Mouse (Mus musculus): ENCODE data around the gene Acat2. TPM values are rescaled to one million over a fixed set of nuclear protein-coding genes. Genes with fewer than 3 reads are reported as not detected.
"Not testable (repeated sequence)": the region's sequence is repeated elsewhere in the genome, so short reads cannot be mapped to it uniquely, and the experiment has no call there.

The Acat2 gene
- polyA plus RNA-seq, 1 experiment from 2014 or later: 405 TPM

DNA sequence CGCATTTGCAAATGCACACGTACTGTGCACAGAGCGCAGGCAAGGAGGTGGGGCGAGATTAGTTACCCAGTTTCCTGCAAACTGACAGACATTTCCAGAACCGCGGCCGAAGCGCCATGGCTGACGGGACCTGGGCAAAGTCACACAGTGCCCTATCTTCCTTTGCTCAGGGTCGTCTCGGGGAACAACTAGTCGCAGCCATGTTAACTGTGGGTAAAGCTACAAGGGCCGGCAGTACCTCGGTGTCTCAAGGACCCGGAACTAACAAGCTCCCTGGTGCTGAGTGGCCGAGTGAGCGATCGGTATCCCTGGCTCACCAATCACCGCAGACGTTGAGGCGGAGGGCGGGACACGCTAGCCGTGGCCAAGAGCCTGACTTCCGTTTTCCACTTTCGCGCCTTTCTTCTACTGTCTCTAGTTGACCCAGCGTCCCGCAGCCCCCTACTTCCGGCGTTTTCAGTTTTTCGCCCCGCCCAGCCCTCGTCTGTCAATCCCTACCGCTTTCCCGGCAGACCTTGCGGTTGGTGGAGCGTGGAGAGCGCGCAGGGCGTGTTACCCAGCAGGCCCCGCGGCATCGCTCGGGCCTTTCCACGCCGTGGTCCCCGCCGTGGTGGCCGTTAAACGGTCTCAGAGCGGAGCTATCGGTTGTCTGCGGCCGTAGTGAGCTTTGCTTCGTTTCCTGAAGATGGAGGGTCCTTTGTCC is 44.5 kb downstream of the Acat2 start, which contains the start of gene Mrpl18:
TSS of gene Mrpl18 (minus strand) at position 465 of the 703 bp plus-strand sequence.
- H3K9me3 ChIP-seq: no peaks in the 10 kb centered on the region
- H3K27me3 ChIP-seq (ENCODE audit: poor library complexity, severe bottlenecking): no peaks in the 10 kb centered on the region
- DNase-seq (ENCODE audit: extremely low spot score, low spot score): peak; percentile 100
- peak within 1 kb of the TSS; percentile 96 for H3K27ac ChIP-seq
- WGBS: under 1% methylated on average over 56 of the region's 56 CpGs
- H3K4me3 ChIP-seq: peak within 1 kb of the TSS; percentile 80
- peaks cover 74% of the 10 kb centered on the region for H3K36me3 ChIP-seq (replicated peaks)
- H3K4me1 ChIP-seq: peaks cover 17% of the 10 kb centered on the region

GRCm38 (mm10) chr17:12915488-12915880 is 45.1 kb downstream of the Acat2 start, which contains the start of gene Tcp1:
Gene Tcp1, plus strand, starts transcription at chr17:12915701.
- Histone ChIP-seq H3K4me1 (peaks cover 17% of the 10 kb centered on the region), H3K27ac (peak within 1 kb of the TSS; percentile 96), H3K36me3 (replicated peaks) (peaks cover 74% of the 10 kb centered on the region), H3K27me3 (ENCODE audit: poor library complexity, severe bottlenecking) (no peaks in the 10 kb centered on the region), H3K4me3 (peak within 1 kb of the TSS; percentile 80), H3K9me3 (no peaks in the 10 kb centered on the region)
- DNase-seq (ENCODE audit: extremely low spot score, low spot score): no peak
- 1% methylated on average over 18 of the region's 18 CpGs for WGBS

GRCm38 (mm10) chr17:12910391-12910790 is 50.2 kb downstream of the Acat2 start:
- no peaks in the 10 kb centered on the region for H3K9me3 ChIP-seq
- DNase-seq (ENCODE audit: extremely low spot score, low spot score): no peak
- H3K27ac ChIP-seq: no peak overlapping the region
- whole genome bisulfite sequencing: 93% methylated on average over 8 of the region's 8 CpGs
- H3K36me3 ChIP-seq (replicated peaks): peaks cover 68% of the 10 kb centered on the region
- no peak overlapping the region for H3K4me3 ChIP-seq
- no peaks in the 10 kb centered on the region for H3K27me3 ChIP-seq (ENCODE audit: poor library complexity, severe bottlenecking)
- H3K4me1 ChIP-seq: peaks cover 7% of the 10 kb centered on the region

DNA sequence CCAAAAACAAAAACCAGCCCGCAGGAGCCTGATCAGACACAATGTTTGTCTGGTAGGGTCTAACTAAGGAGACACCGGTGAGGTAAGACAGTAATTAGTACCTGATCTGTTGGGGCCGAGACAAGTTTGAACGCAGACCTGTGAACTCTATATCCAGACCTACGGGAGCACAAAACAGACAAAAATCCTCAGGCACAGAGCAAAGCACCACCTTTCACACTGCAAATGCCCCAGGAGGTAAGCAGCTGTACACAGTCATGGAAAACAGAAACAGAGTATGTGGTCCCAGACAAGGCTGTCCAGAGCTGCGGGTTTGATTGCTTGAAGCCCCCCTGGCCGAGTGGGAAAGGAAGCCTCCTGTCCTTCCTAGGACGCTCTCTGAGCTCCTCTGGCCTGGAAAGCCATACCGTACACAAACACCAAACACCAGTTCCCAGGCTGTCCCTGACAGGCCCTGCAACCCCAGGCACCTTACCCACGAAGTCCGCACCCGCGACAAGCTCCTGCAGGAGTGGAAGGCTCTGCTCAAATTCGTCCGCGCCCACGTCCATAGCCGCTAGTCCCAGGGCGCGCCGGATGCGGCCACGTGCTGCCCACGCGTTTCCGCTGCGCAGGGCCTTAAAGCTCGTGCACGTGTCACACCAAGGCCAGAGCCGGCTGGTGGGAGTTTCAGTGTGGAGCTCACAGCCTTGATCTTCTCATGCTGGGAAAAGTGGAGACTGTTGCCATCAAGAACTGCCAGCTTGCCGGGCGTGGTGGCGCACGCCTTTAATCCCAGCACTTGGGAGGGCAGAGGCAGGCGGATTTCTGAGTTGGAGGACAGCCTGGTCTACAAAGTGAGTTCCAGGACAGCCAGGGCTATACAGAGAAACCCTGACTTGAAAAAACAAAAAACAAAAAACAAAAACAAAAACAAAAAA is 50.9 kb downstream of the Acat2 start, which contains the start of gene Pnldc1:
TSS of gene Pnldc1 (minus strand) at position 870 of the 920 bp plus-strand sequence.
- 79% methylated on average over 35 of the region's 35 CpGs for WGBS
- Histone ChIP-seq H3K9me3 (no peaks in the 10 kb centered on the region), H3K27me3 (ENCODE audit: poor library complexity, severe bottlenecking) (no peaks in the 10 kb centered on the region), H3K4me3 (no peak within 1 kb of the TSS), H3K27ac (no peak within 1 kb of the TSS), H3K4me1 (no peaks in the 10 kb centered on the region), H3K36me3 (replicated peaks) (peaks cover 73% of the 10 kb centered on the region)
- DNase-seq (ENCODE audit: extremely low spot score, low spot score): no peak

- Histone ChIP-seq H3K9me3 (no peaks in the 10 kb centered on the region), H3K4me3 (no peak overlapping the region), H3K27ac (no peak overlapping the region), H3K36me3 (replicated peaks) (peaks cover 61% of the 10 kb centered on the region), H3K4me1 (peaks cover 13% of the 10 kb centered on the region), H3K27me3 (ENCODE audit: poor library complexity, severe bottlenecking) (no peaks in the 10 kb centered on the region)
- WGBS: 91% methylated on average over 9 of the region's 9 CpGs
- no peak for DNase-seq (ENCODE audit: extremely low spot score, low spot score)
These were observed 54.1 kb downstream of the Acat2 start for GRCm38 (mm10) chr17:12906436-12906835.

- no peak overlapping the region for H3K4me3 ChIP-seq
- H3K9me3 ChIP-seq: no peaks in the 10 kb centered on the region
- no peak for DNase-seq (ENCODE audit: extremely low spot score, low spot score)
- H3K4me1 ChIP-seq: peaks cover 13% of the 10 kb centered on the region
- peaks cover 61% of the 10 kb centered on the region for H3K36me3 ChIP-seq (replicated peaks)
- 90% methylated on average over 4 of the region's 4 CpGs for WGBS
- H3K27me3 ChIP-seq (ENCODE audit: poor library complexity, severe bottlenecking): no peaks in the 10 kb centered on the region
- H3K27ac ChIP-seq: no peak overlapping the region
These were observed 54.7 kb downstream of the Acat2 start for GRCm38 (mm10) chr17:12905810-12906209.

- H3K27ac ChIP-seq: no peak overlapping the region
- no peaks in the 10 kb centered on the region for H3K27me3 ChIP-seq (ENCODE audit: poor library complexity, severe bottlenecking)
- no peaks in the 10 kb centered on the region for H3K9me3 ChIP-seq
- WGBS: 77% methylated on average over 1 of the region's 1 CpGs
- no peak for DNase-seq (ENCODE audit: extremely low spot score, low spot score)
- H3K4me3 ChIP-seq: no peak overlapping the region
- H3K4me1 ChIP-seq: peaks cover 13% of the 10 kb centered on the region
- peaks cover 56% of the 10 kb centered on the region for H3K36me3 ChIP-seq (replicated peaks)
These were observed 56.2 kb downstream of the Acat2 start for GRCm38 (mm10) chr17:12904349-12904748.

DNA sequence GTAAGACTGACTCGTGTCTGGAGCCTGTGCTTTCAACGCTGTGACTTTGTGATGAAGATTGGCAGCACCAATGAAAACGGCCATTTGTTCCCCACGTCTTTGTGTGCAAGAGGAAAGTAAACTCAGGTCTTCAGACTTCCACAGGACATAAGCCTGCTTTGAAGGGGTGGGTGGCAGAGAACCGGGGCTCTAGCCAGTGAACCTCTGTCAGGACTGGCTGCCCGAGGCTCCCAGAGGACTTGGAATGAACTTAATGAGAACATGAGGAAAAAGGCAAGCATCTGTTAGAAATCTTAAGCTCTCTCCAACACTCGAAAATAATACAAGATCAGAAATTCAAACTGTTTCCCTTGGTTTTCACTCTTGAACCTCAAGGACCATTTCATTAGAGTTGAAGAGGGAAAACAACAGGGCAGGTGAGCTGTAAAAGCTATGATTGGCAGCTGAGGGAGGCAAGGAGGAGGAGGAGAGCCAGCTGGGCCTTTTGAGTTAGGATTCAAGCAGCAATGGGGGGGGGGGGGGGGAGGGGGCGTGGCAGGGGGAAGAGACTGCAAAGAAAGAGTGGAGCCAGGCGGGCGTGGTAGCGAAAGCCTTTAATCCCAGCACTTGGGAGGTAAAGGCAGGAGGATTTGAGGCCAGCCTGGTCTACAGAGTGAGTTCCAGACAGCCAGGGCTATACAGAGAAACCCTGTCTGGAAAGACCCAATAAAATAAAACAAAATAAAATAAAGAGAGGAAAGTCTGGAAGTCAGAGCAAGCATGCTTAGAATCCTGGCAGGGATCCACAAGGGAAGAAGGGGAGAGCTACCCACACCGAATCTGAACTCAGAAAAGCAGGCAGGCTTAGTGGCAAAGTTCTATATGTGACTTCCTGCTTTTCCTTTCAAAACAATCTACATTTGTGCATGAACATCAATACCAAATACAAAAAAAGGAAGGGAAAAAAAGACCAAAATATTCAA is 56.9 kb downstream of the Acat2 start:
- Histone ChIP-seq H3K27ac (peak overlapping the region; percentile 66), H3K4me1 (peaks cover 13% of the 10 kb centered on the region), H3K4me3 (no peak overlapping the region), H3K9me3 (no peaks in the 10 kb centered on the region), H3K27me3 (ENCODE audit: poor library complexity, severe bottlenecking) (no peaks in the 10 kb centered on the region), H3K36me3 (replicated peaks) (peaks cover 59% of the 10 kb centered on the region)
- 28% methylated on average over 11 of the region's 12 CpGs for WGBS
- peak; percentile 55 for DNase-seq (ENCODE audit: extremely low spot score, low spot score)

GRCm38 (mm10) chr17:12902291-12902690 is 58.3 kb downstream of the Acat2 start:
- Histone ChIP-seq H3K4me1 (peaks cover 18% of the 10 kb centered on the region), H3K9me3 (no peaks in the 10 kb centered on the region), H3K27me3 (ENCODE audit: poor library complexity, severe bottlenecking) (no peaks in the 10 kb centered on the region), H3K27ac (no peak overlapping the region), H3K4me3 (no peak overlapping the region), H3K36me3 (replicated peaks) (peaks cover 65% of the 10 kb centered on the region)
- no peak for DNase-seq (ENCODE audit: extremely low spot score, low spot score)
- 95% methylated on average over 6 of the region's 6 CpGs for WGBS

GRCm38 (mm10) chr17:12898607-12899006 is 61.9 kb downstream of the Acat2 start:
- not testable (repeated sequence) for H3K27me3 ChIP-seq (ENCODE audit: poor library complexity, severe bottlenecking); DNase-seq (ENCODE audit: extremely low spot score, low spot score); H3K9me3 ChIP-seq; H3K4me3 ChIP-seq
- H3K36me3 ChIP-seq (replicated peaks): peaks cover 56% of the 10 kb centered on the region
- peaks cover 13% of the 10 kb centered on the region for H3K4me1 ChIP-seq
- H3K27ac ChIP-seq: peak overlapping the region; percentile 71; the same call in 1 of the 2 replicates
- 51% methylated on average over 2 of the region's 2 CpGs for WGBS

GRCm38 (mm10) chr17:12897674-12898073 is 62.9 kb downstream of the Acat2 start:
- Histone ChIP-seq H3K36me3 (replicated peaks) (peaks cover 52% of the 10 kb centered on the region), H3K27me3 (ENCODE audit: poor library complexity, severe bottlenecking) (no peaks in the 10 kb centered on the region), H3K9me3 (no peaks in the 10 kb centered on the region), H3K4me1 (peaks cover 5% of the 10 kb centered on the region), H3K27ac (peak overlapping the region; percentile 63), H3K4me3 (no peak overlapping the region)
- WGBS: 81% methylated on average over 5 of the region's 5 CpGs
- DNase-seq (ENCODE audit: extremely low spot score, low spot score): no peak
